Mouse (Mus musculus) CH12.LX (cell line): Measurements from ENCODE around the gene Slc24a2. TPM values are rescaled to one million over a fixed set of nuclear protein-coding genes. Genes with fewer than 3 reads are reported as not detected.

Experiments used
- DNase-seq: peaks from one replicate; pipeline ENCODE4 v3.0.0-alpha.2; 2013; ENCODE audit errors: extremely low read depth
- H3K27ac ChIP-seq: 2 replicates; pipeline ENCODE4 v1.5.1; 2012; ENCODE audit warnings: low read depth, mild to moderate bottlenecking, control low read depth, moderate library complexity; ENCODE audit not compliant: insufficient read depth
- H3K27me3 ChIP-seq: replicated peaks from 2 replicates; pipeline ENCODE3; 2012; ENCODE audit warnings: inconsistent platforms
- H3K36me3 ChIP-seq, 2 experiments: replicated peaks in 1 of 2; 2 replicates each; pipeline versions ENCODE3 to v1.6.1; 2012; ENCODE audit warnings: inconsistent platforms in 1 of 2, low read length in 1 of 2, mild to moderate bottlenecking in 1 of 2, mixed read lengths in 1 of 2, moderate library complexity in 1 of 2; ENCODE audit not compliant: control insufficient read depth in 1 of 2, insufficient read depth in 1 of 2
- H3K4me1 ChIP-seq, 2 experiments: 2 replicates each; pipeline ENCODE4 v1.6.1; 2012; ENCODE audit warnings: inconsistent platforms in 1 of 2, moderate library complexity in 1 of 2; ENCODE audit not compliant: insufficient read depth in 2 of 2, control insufficient read depth in 1 of 2
- H3K4me2 ChIP-seq: 2 replicates; pipeline ENCODE4 v1.6.1; 2012; ENCODE audit warnings: low read depth, mild to moderate bottlenecking, control low read depth; ENCODE audit not compliant: poor library complexity, insufficient read depth, severe bottlenecking
- H3K4me3 ChIP-seq, 3 experiments: fragments of 150-350 bp in 1 of 3; sonication (generic) in 1 of 3; replicated peaks in 1 of 3; 2 replicates each; pipeline versions ENCODE3 to v1.5.1; 2011 to 2012; ENCODE audit warnings: low read depth in 2 of 3, low read length in 2 of 3, mild to moderate bottlenecking in 2 of 3, moderate library complexity in 2 of 3, control low read depth in 1 of 3, improper control_type of control experiment in 1 of 3, inconsistent platforms in 1 of 3, mixed read lengths in 1 of 3; ENCODE audit not compliant: poor library complexity in 1 of 3
- H3K79me2 ChIP-seq: replicated peaks from 2 replicates; pipeline ENCODE4 v1.6.1; 2012; ENCODE audit warnings: mild to moderate bottlenecking, moderate library complexity; ENCODE audit not compliant: control insufficient read depth, poor library complexity, insufficient read depth, severe bottlenecking; ENCODE audit errors: extremely low read depth
- H3K9ac ChIP-seq: 2 replicates; pipeline ENCODE4 v1.6.1; 2012; ENCODE audit warnings: low read depth, mild to moderate bottlenecking, control low read depth, moderate library complexity; ENCODE audit not compliant: insufficient read depth
- H3K9me3 ChIP-seq: replicated peaks from 2 replicates; pipeline ENCODE3; 2012; ENCODE audit warnings: low read length, inconsistent platforms, mixed read lengths
- BHLHE40 ChIP-seq: IDR thresholded peaks from 2 replicates; pipeline ENCODE4 v1.6.1; 2011; ENCODE audit warnings: mild to moderate bottlenecking, low read depth, low read length, improper control_type of control experiment
- CHD1 ChIP-seq: IDR thresholded peaks from 2 replicates; pipeline ENCODE4 v1.6.1; 2012; ENCODE audit warnings: low read depth, low read length, improper control_type of control experiment, inconsistent platforms
- CTCF ChIP-seq, 2 experiments: IDR thresholded peaks in 1 of 2; conservative IDR thresholded peaks in 1 of 2; 2 replicates each; pipeline ENCODE4 v1.5.1; 2011 to 2012; ENCODE audit warnings: low read depth in 2 of 2, low read length in 2 of 2, improper control_type of control experiment in 1 of 2, inconsistent platforms in 1 of 2, mild to moderate bottlenecking in 1 of 2, moderate library complexity in 1 of 2
- E2F4 ChIP-seq: IDR thresholded peaks from 2 replicates; pipeline ENCODE4 v1.6.1; 2011; ENCODE audit warnings: low read depth, low read length, improper control_type of control experiment; ENCODE audit not compliant: insufficient replicate concordance
- ELF1 ChIP-seq: IDR thresholded peaks from 2 replicates; pipeline ENCODE4 v1.6.1; 2014; ENCODE audit warnings: low read depth, mild to moderate bottlenecking, inconsistent platforms, low read length, improper control_type of control experiment
- EP300 ChIP-seq: IDR thresholded peaks from 2 replicates; pipeline ENCODE4 v1.6.1; 2011; ENCODE audit warnings: low read length, improper control_type of control experiment
- HCFC1 ChIP-seq: IDR thresholded peaks from 2 replicates; pipeline ENCODE4 v1.6.1; 2012; ENCODE audit warnings: low read depth, mild to moderate bottlenecking, inconsistent platforms, low read length, improper control_type of control experiment
- IRF4 ChIP-seq: IDR thresholded peaks from 2 replicates; pipeline ENCODE4 v1.6.1; 2014; ENCODE audit warnings: low read depth, mild to moderate bottlenecking, inconsistent platforms, low read length, improper control_type of control experiment
- JUND ChIP-seq: conservative IDR thresholded peaks from 2 replicates; pipeline ENCODE4 v1.6.1; 2011; ENCODE audit warnings: low read depth, low read length, improper control_type of control experiment
- KAT2A ChIP-seq: IDR thresholded peaks from 2 replicates; pipeline ENCODE4 v1.6.1; 2012; ENCODE audit warnings: low read length, improper control_type of control experiment, inconsistent platforms; ENCODE audit not compliant: insufficient replicate concordance
- MAFK ChIP-seq: IDR thresholded peaks from 2 replicates; pipeline ENCODE4 v1.6.1; 2011; ENCODE audit warnings: low read length, improper control_type of control experiment; ENCODE audit not compliant: insufficient replicate concordance
- MAZ ChIP-seq: IDR thresholded peaks from 2 replicates; pipeline ENCODE4 v1.6.1; 2012; ENCODE audit warnings: low read depth, mild to moderate bottlenecking, inconsistent platforms, low read length, improper control_type of control experiment, moderate library complexity
- MEF2A ChIP-seq: IDR thresholded peaks from 2 replicates; pipeline ENCODE4 v1.6.1; 2014; ENCODE audit warnings: low read depth, mild to moderate bottlenecking, inconsistent platforms, low read length, improper control_type of control experiment, borderline replicate concordance
- MXI1 ChIP-seq: IDR thresholded peaks from 2 replicates; pipeline ENCODE4 v1.6.1; 2011; ENCODE audit warnings: mild to moderate bottlenecking, low read depth, low read length, improper control_type of control experiment
- MYC ChIP-seq: IDR thresholded peaks from 2 replicates; pipeline ENCODE4 v1.6.1; 2011; ENCODE audit warnings: low read depth, mild to moderate bottlenecking, improper control_type of control experiment, low read length
- NELFE ChIP-seq: IDR thresholded peaks from 2 replicates; pipeline ENCODE4 v1.6.1; 2011; ENCODE audit warnings: low read depth, low read length, improper control_type of control experiment
- POLR2AphosphoS2 ChIP-seq: IDR thresholded peaks from 2 replicates; pipeline ENCODE4 v1.6.1; 2011; ENCODE audit warnings: low read depth, low read length, improper control_type of control experiment
- RAD21 ChIP-seq: IDR thresholded peaks from 2 replicates; pipeline ENCODE4 v1.6.1; 2011; ENCODE audit warnings: low read depth, mild to moderate bottlenecking, low read length, improper control_type of control experiment, moderate library complexity
- SIN3A ChIP-seq: IDR thresholded peaks from 2 replicates; pipeline ENCODE4 v1.6.1; 2012; ENCODE audit warnings: low read length, improper control_type of control experiment, inconsistent platforms
- SMC3 ChIP-seq: IDR thresholded peaks from 2 replicates; pipeline ENCODE4 v1.6.1; 2011; ENCODE audit warnings: low read depth, low read length, improper control_type of control experiment
- USF2 ChIP-seq: conservative IDR thresholded peaks from 2 replicates; pipeline ENCODE4 v1.6.1; 2011; ENCODE audit warnings: low read depth, low read length, improper control_type of control experiment
- ZMIZ1 ChIP-seq: IDR thresholded peaks from 2 replicates; pipeline ENCODE4 v1.6.1; 2012; ENCODE audit warnings: low read depth, mild to moderate bottlenecking, inconsistent platforms, low read length, improper control_type of control experiment
- ZNF384 ChIP-seq: IDR thresholded peaks from 2 replicates; pipeline ENCODE4 v1.6.1; 2012; ENCODE audit warnings: low read depth, low read length, improper control_type of control experiment, inconsistent platforms
- dilution Hi-C: fragments of 300-500 bp; cut with MboI; formaldehyde crosslinking; loops from 2 replicates; pipeline ENCODE4 v1.14.3; 2020; ENCODE audit warnings: low sequenced_read_pairs; ENCODE audit not compliant: extremely low pct_unique_long_range_greater_than_20kb, extremely low pct_ligation_motif_present
- in situ Hi-C: fragments of 300-500 bp; cut with MboI; formaldehyde crosslinking; loops from 3 replicates; pipeline ENCODE4 v1.14.3; 2019; ENCODE audit warnings: low sequenced_read_pairs, low pct_ligation_motif_present, low pct_unique_long_range_greater_than_20kb, mixed read lengths
- polyA plus RNA-seq: library from polyadenylated mRNA; unstranded; fragments of >175 nt; gene quantifications from 2 replicates; pipeline ENCODE4 v1.2.1, GENCODE M21; 2012; ENCODE audit warnings: low read depth; ENCODE audit not compliant: insufficient read length
- total RNA-seq, 2 experiments: library from RNA; depleted of rRNA; stranded (reverse); fragments of 300-350 nt in 1 of 2; fragments of >200 nt in 1 of 2; gene quantifications; 2 replicates each; pipeline ENCODE4 v1.2.3; 2012 to 2014

The Slc24a2 gene
- total and polyA plus RNA-seq, 3 experiments, result not detected

- Histone ChIP-seq H3K27me3 (no peaks in the 10 kb centered on the region), H3K9me3 (no peaks in the 10 kb centered on the region), H3K79me2 (no peaks in the 10 kb centered on the region), H3K36me3 (no peaks in the 10 kb centered on the region), H3K27ac (no peak overlapping the region), H3K4me3 (no peak overlapping the region), H3K9ac (no peak overlapping the region), H3K4me2 (no peak overlapping the region), H3K4me1 (no peaks in the 10 kb centered on the region)
- TF ChIP-seq MEF2A (no peak), EP300 (no peak), IRF4 (no peak), ELF1 (no peak), CHD1 (no peak), CTCF (conservative IDR thresholded peaks at IDR 0.05 in 1 of 2, IDR thresholded peaks at IDR 0.05 in 1 of 2; ENCODE audit: low read depth in 2 of 2, low read length in 2 of 2) (no peak), JUND (no peak)
- dilution Hi-C loops (no loop called here), in situ Hi-C loops (no loop called here)
- DNase-seq, result no peak
Observed at GRCm38 (mm10) chr4:87132525-87132924, 97.8 kb downstream of the Slc24a2 start.

DNA sequence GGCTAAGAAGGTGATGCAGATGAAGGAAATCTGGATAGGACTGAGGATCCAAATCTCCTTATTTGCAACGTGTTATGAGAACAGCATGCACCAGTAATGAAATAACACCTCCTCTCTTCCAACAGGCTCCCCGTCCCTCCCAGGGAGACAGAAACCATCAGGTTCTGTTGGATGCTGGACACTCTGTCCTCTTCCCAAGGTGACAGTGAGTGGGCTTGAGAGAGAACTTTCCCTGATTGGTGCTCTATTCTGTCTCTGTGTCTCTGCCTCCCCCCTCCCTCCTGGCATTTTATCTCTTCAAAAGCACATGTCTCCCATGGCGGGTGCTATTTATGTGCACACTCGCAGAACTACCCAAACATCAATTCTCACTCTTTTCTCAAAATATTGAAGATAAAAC, 103.5 kb downstream of the Slc24a2 start:
- dilution Hi-C loops (no loop called here), in situ Hi-C loops (no loop called here)

DNA sequence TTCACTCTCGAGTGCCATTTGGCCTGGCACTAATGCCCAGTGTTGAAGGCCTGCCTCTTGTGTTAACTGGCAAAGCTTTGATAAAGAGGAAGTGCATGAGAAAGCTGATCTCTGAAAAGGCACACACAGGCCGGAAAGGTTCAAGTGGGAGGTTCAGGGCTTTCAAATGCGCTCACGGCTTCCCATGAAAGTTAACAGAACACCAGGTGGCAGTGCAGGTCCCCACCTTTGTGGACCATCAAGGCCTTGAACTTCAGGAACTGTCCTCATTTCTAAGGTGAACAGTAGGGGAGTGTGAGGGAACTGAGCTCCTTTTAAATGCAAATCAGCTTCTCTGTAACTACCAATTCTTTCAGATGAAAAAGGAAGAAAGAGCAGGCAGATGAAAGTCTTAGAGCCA, 110.5 kb downstream of the Slc24a2 start:
- Histone ChIP-seq H3K9ac (no peak overlapping the region), H3K27ac (no peak overlapping the region), H3K79me2 (no peaks in the 10 kb centered on the region), H3K4me3 (no peak overlapping the region), H3K27me3 (no peaks in the 10 kb centered on the region)
- peak; percentile 64 for DNase-seq
- TF ChIP-seq MAFK (no peak), IRF4 (no peak), MXI1 (no peak), CTCF (conservative IDR thresholded peaks at IDR 0.05 in 1 of 2, IDR thresholded peaks at IDR 0.05 in 1 of 2; ENCODE audit: low read depth in 2 of 2, low read length in 2 of 2) (peak; percentile 25 to 48; a peak in 2 of 4 replicates), RAD21 (peak; percentile 36), SMC3 (peak; percentile 28; the same call in 1 of the 2 replicates)
- TF ChIP-seq, all 38 proteins: peak for 3
- Histone ChIP-seq H3K4me2 (no peak overlapping the region), H3K36me3 (no peaks in the 10 kb centered on the region), H3K4me1 (peaks cover 0 to 9% of the 10 kb centered on the region in 2 experiments; a peak in 2 of 4 replicates), H3K9me3 (no peaks in the 10 kb centered on the region)
- dilution Hi-C loops (no loop called here), in situ Hi-C loops (no loop called here)

More for the DNA sequence above, 103.5 kb downstream of the Slc24a2 start:
- Histone ChIP-seq H3K27me3 (no peaks in the 10 kb centered on the region), H3K9ac (no peak overlapping the region), H3K4me2 (no peak overlapping the region), H3K4me1 (no peaks in the 10 kb centered on the region), H3K4me3 (no peak overlapping the region), H3K27ac (no peak overlapping the region), H3K79me2 (no peaks in the 10 kb centered on the region), H3K36me3 (no peaks in the 10 kb centered on the region), H3K9me3 (no peaks in the 10 kb centered on the region)
- no peak for TF ChIP-seq MYC
- TF ChIP-seq BHLHE40, result no peak
- TF ChIP-seq ELF1, result no peak
- TF ChIP-seq KAT2A, result no peak
- TF ChIP-seq E2F4, result no peak
- no peak for TF ChIP-seq CTCF (conservative IDR thresholded peaks at IDR 0.05 in 1 of 2, IDR thresholded peaks at IDR 0.05 in 1 of 2; ENCODE audit: low read depth in 2 of 2, low read length in 2 of 2)
- no peak for TF ChIP-seq MXI1
- no peak for TF ChIP-seq HCFC1
- TF ChIP-seq CHD1, result no peak
- no peak for TF ChIP-seq MAZ
- TF ChIP-seq SIN3A, result no peak
- TF ChIP-seq ZMIZ1, result no peak
- TF ChIP-seq ZNF384, result no peak
- no peak for TF ChIP-seq JUND
- no peak for TF ChIP-seq USF2
- TF ChIP-seq NELFE, result no peak
- TF ChIP-seq POLR2AphosphoS2, result no peak
- DNase-seq, result no peak
